Mouse (Mus musculus): Measurements from ENCODE around the gene Olfr483. TPM values are rescaled to one million over a fixed set of nuclear protein-coding genes. Genes with fewer than 3 reads are reported as not detected.

Gene Olfr483
- total RNA-seq (2014; fragmentation: Nextera tagmentation) (not detected in 2 replicates), total RNA-seq (2017) (not detected in 2 replicates)

DNA sequence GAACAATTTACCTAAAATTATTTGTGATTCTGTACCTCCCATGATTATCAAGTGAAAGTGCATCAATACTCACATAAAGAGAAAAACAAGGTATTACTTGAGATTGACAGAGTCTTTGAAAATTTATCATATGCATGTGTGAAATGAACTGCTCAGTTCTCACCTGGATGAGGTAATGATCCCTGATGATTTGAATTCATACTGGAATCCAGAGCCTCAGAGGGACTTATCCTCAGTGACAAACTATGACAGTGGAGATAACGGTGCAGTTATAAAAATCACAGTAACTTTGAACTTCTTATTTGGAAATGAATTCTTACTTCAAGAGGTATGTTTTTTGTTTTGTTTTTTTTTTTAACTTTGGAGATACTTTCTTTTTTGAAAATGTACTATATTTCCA is at the start of gene Olfr483:
Gene Olfr483, plus strand, starts transcription at position 301 of the 400 bp plus-strand sequence.
- ATAC-seq (replicated peaks; ENCODE audit: low FRiP score, low TSS enrichment, poor library complexity, severe bottlenecking): no peak

DNA sequence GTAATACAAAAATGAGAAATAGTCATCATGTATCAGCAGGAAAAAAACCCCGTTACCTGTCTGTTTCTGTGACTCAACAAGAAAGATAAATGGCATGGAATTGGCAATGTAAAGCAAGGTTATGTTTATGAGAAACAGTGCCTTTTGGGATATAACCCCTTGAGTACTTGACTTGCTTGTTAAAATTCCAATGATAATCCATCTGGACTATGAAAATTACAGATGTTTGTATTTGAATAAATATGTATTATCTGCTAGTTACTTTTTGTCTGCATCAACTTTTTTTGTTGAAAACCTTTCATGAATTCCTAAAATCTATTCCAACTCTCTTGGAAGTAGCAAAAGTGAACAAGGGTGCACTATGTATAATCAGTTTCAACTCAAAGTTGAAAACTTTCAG is 33.4 kb upstream of the Olfr483 start, which contains the start of gene Olfr480:
Gene Olfr480, minus strand, starts transcription at position 101 of the 400 bp plus-strand sequence.
- no peak for ATAC-seq (replicated peaks; ENCODE audit: low FRiP score, low TSS enrichment, poor library complexity, severe bottlenecking)

DNA sequence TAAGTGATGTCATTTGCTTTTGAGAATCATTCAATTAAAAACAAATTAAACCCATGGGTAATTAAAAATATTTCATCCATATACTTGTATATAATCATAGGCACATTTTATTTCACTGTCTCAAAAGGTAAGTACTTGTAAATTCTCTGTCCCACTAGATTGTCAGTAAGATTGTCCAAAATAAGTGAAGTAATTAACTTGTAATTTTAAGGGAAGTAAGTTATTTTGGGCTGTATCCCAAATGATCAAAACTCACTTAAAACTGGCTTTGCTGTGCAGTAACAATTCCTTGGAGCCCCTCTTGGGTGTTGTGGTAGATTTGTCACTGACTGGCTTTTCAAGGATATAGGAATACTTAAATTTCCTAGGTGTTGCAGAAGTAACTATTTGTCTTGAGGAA is 21.1 kb upstream of the Olfr483 start, which contains the start of gene Olfr481:
Gene Olfr481, plus strand, starts transcription at position 301 of the 400 bp plus-strand sequence.
- ATAC-seq (replicated peaks; ENCODE audit: low FRiP score, low TSS enrichment, poor library complexity, severe bottlenecking): no peak

DNA sequence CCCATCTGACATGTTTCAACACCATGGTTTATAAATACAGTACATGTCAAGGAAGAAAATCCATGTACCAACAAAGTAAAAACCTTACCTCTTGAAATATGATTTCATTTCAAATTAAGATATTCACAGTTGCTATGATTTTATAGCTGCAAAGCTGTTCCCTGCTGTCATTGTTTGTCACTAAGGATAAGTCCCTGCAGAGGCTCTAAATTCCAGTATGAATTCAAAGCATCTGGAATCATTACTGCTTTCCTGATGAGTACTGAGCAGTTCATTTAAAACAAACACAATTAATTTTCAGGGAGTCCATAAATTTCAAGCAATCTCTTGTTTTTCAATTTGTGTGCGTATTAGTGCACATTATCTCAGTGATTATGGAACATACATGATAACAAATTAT is 3.2 kb upstream of the Olfr483 start, which contains the start of gene Olfr482:
Gene Olfr482, minus strand, starts transcription at position 101 of the 400 bp plus-strand sequence.
- ATAC-seq (replicated peaks; ENCODE audit: low FRiP score, low TSS enrichment, poor library complexity, severe bottlenecking): no peak

DNA sequence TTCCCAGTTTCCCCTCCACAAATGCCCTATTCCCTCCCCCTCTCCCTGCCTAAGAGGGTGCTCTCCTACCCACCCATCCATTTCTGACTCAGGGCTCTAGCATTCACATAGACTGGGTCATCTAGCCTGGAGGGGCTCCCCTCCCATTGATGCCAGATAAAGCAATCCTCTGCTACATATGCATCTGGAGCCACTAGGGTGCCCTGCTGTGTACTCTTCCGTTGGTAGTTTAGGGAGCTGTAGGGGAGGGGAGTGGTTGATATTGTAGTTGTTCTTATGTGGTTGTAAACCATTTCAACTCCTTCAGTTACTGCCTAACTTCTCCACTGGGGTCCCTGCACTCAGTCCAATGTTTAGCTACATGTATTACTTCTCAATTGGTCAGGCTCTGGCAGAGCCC is 20.0 kb downstream of the Olfr483 start:
- ATAC-seq (replicated peaks; ENCODE audit: low FRiP score, low TSS enrichment, poor library complexity, severe bottlenecking): no peak

DNA sequence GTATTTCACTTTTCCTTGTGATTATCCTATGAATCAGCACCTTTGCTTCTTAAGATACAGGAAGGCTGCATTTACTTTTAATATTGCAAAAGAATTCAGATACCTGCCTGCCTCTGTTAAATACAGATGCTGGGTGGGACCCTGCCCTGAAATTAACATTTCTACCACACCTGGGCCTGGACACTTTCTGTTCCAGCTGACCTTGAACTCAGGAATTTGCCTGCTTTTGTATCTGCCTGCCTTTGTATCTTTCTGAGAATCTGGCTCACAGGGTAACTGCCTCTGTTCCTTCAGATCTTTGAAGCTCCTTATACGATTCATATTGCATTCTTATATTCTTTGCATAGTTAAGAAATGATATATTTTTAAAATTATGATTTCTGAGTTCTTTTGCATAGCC is 20.8 kb downstream of the Olfr483 start:
- ATAC-seq (replicated peaks; ENCODE audit: low FRiP score, low TSS enrichment, poor library complexity, severe bottlenecking): no peak

DNA sequence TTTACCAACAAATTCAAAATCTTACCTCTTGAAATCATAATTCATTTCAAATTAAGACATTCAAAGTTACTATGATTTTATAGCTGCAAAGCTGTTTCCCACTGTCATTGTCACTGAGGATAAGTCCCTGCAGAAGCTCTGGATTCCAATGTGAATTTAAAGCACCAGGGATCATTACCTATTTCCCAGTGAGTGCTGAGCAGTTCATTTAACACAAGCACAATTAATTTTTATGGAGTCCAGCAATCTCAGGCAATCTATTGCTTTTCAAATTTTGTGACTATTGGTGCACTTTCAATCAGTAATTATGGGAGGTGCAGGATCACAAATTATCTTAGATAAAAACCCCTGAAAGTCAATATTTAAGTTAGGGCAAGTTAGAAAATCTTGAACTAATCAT is 26.7 kb downstream of the Olfr483 start, which contains the start of gene Olfr484:
Gene Olfr484, minus strand, starts transcription at position 101 of the 400 bp plus-strand sequence.
- ATAC-seq (replicated peaks; ENCODE audit: low FRiP score, low TSS enrichment, poor library complexity, severe bottlenecking): no peak

Other genes with a start within 250 kb of the Olfr483 start
- not detected in 2 replicates for gene Olfr472, start 202.9 kb upstream of the Olfr483 start, total RNA-seq (2014; fragmentation: Nextera tagmentation)
- gene Olfr472, start 202.9 kb upstream of the Olfr483 start, total RNA-seq (2017): not detected in 2 replicates
- not detected in 2 replicates for gene Olfr473, start 170.4 kb upstream of the Olfr483 start, total RNA-seq (2014; fragmentation: Nextera tagmentation)
- gene Olfr473, start 170.4 kb upstream of the Olfr483 start, total RNA-seq (2017): not detected in 2 replicates
- not detected in 2 replicates for gene Olfr474, start 146.2 kb upstream of the Olfr483 start, total RNA-seq (2014; fragmentation: Nextera tagmentation)
- not detected in 2 replicates for gene Olfr474, start 146.2 kb upstream of the Olfr483 start, total RNA-seq (2017)
- not detected in 2 replicates for gene Olfr476, start 136.0 kb upstream of the Olfr483 start, total RNA-seq (2014; fragmentation: Nextera tagmentation)
- gene Olfr476, start 136.0 kb upstream of the Olfr483 start, total RNA-seq (2017): not detected in 2 replicates
- not detected in 2 replicates for gene Olfr477, start 114.2 kb upstream of the Olfr483 start, total RNA-seq (2014; fragmentation: Nextera tagmentation)
- not detected in 2 replicates for gene Olfr477, start 114.2 kb upstream of the Olfr483 start, total RNA-seq (2017)
- gene Olfr478, start 66.9 kb upstream of the Olfr483 start, total RNA-seq (2014; fragmentation: Nextera tagmentation): not detected in 2 replicates
- not detected in 2 replicates for gene Olfr478, start 66.9 kb upstream of the Olfr483 start, total RNA-seq (2017)
- not detected in 2 replicates for gene Olfr479, start 50.2 kb upstream of the Olfr483 start, total RNA-seq (2014; fragmentation: Nextera tagmentation)
- gene Olfr479, start 50.2 kb upstream of the Olfr483 start, total RNA-seq (2017): not detected in 2 replicates
- not detected in 2 replicates for gene Olfr480, start 33.5 kb upstream of the Olfr483 start, total RNA-seq (2014; fragmentation: Nextera tagmentation)
- gene Olfr480, start 33.5 kb upstream of the Olfr483 start, total RNA-seq (2017): not detected in 2 replicates
- not detected in 2 replicates for gene Olfr481, start 21.0 kb upstream of the Olfr483 start, total RNA-seq (2014; fragmentation: Nextera tagmentation)
- not detected in 2 replicates for gene Olfr481, start 21.0 kb upstream of the Olfr483 start, total RNA-seq (2017)
- gene Olfr482, start 3.3 kb upstream of the Olfr483 start, total RNA-seq (2014; fragmentation: Nextera tagmentation): not detected in 2 replicates
- gene Olfr482, start 3.3 kb upstream of the Olfr483 start, total RNA-seq (2017): not detected in 2 replicates
- not detected in 2 replicates for gene Olfr484, start 26.6 kb downstream of the Olfr483 start, total RNA-seq (2014; fragmentation: Nextera tagmentation)
- gene Olfr484, start 26.6 kb downstream of the Olfr483 start, total RNA-seq (2017): not detected in 2 replicates
- not detected in 2 replicates for gene Olfr485, start 59.0 kb downstream of the Olfr483 start, total RNA-seq (2014; fragmentation: Nextera tagmentation)
- not detected in 2 replicates for gene Olfr485, start 59.0 kb downstream of the Olfr483 start, total RNA-seq (2017)
- gene Olfr486, start 71.9 kb downstream of the Olfr483 start, total RNA-seq (2014; fragmentation: Nextera tagmentation): not detected in 2 replicates
- gene Olfr486, start 71.9 kb downstream of the Olfr483 start, total RNA-seq (2017): not detected in 2 replicates
- gene Olfr487, start 113.8 kb downstream of the Olfr483 start, total RNA-seq (2014; fragmentation: Nextera tagmentation): not detected in 2 replicates
- not detected in 2 replicates for gene Olfr487, start 113.8 kb downstream of the Olfr483 start, total RNA-seq (2017)
- not detected in 2 replicates for gene Olfr488, start 157.5 kb downstream of the Olfr483 start, total RNA-seq (2014; fragmentation: Nextera tagmentation)
- not detected in 2 replicates for gene Olfr488, start 157.5 kb downstream of the Olfr483 start, total RNA-seq (2017)
- not detected in 2 replicates for gene Olfr490, start 188.1 kb downstream of the Olfr483 start, total RNA-seq (2014; fragmentation: Nextera tagmentation)
- gene Olfr490, start 188.1 kb downstream of the Olfr483 start, total RNA-seq (2017): not detected in 2 replicates
- not detected in 2 replicates for gene Olfr491, start 212.6 kb downstream of the Olfr483 start, total RNA-seq (2014; fragmentation: Nextera tagmentation)
- not detected in 2 replicates for gene Olfr491, start 212.6 kb downstream of the Olfr483 start, total RNA-seq (2017)
- gene Olfr492, start 222.8 kb downstream of the Olfr483 start, total RNA-seq (2014; fragmentation: Nextera tagmentation): not detected in 2 replicates
- not detected in 2 replicates for gene Olfr492, start 222.8 kb downstream of the Olfr483 start, total RNA-seq (2017)
- not detected in 2 replicates for gene Olfr493, start 246.1 kb downstream of the Olfr483 start, total RNA-seq (2014; fragmentation: Nextera tagmentation)
- not detected in 2 replicates for gene Olfr493, start 246.1 kb downstream of the Olfr483 start, total RNA-seq (2017)

All from megakaryocyte-erythroid progenitor cell, adult 5-6 weeks (primary cell).